Mouse (Mus musculus): ENCODE results near the gene Fbxl19.

Gene Fbxl19

DNA sequence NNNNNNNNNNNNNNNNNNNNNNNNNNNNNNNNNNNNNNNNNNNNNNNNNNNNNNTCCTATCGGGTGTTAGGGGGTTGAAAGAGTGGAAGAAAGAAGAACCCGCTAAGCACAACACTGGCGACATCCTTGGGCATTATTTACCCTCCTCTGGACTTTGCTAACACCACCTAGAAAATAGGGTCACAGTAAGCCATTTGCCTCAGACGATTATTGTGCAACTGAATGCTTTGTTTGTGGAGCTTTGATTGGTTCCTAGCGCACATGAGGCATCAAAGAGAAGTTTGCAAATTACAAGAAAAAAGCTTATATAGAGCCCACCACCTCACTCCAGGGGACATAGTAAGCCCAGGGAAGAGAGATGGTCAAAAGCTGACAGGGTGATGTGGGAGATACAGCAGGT, 64.5 kb downstream of the Fbxl19 start:
- DNase-seq, result no peak

DNA sequence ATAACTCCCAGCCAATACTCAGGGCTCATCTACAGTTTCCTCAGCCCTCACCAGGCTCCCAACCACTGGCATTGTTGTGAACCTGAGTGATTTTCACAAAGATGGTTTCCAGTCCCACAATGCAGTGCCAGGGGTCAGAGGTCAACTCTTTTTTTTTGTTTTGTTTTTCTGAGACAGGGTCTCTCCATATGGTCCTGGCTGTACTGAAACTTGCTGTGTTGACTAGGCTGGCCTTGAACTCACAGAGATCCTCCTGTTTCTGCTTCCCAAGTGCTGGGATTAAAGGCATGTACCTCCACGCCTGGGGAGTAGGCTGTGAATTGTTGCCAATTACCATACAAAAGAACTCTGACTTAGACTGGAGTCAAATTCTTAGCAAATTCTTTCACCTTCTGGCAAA, 65.5 kb downstream of the Fbxl19 start:
- DNase-seq, result no peak

DNA sequence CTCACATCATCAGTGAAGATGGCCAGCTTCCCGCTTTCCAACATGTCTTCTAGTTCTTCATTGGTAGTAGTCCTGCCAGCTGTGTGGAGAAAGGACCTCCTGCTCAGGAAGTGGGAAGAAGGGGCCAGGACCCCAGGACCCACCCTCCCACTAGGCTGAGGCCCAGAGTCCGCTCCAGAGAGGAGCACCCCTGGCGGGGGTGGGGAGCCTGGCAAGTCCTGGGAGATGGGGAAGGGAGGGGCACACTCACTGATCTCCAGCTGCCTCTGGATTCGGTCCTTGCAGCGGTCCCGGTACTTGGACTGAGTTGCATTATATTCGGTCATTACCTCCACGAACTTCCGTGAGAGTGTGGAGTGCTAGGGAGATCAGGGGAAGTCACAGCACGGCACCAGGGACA, 66.3 kb downstream of the Fbxl19 start:
- no peak for DNase-seq

DNA sequence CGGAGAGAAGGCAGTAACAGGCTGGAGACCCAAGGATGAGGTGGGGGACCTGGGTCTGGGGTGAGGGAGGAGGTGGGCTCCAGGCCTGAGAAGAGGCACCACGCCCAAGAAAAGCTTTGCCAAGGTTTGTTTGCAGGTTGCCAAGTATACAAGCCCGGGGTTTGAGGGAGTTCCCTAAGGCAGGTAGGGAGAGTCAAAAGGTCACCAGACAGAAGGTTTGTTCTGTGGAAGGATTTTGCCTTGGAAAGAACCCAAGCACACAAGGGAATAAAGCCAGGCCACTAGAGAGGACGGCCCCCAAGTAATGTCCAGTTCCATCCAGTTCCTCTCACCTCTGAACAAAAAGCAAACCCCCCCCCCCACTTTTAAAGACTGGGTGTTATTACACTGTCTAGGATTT, 66.9 kb downstream of the Fbxl19 start:
- no peak for DNase-seq

DNA sequence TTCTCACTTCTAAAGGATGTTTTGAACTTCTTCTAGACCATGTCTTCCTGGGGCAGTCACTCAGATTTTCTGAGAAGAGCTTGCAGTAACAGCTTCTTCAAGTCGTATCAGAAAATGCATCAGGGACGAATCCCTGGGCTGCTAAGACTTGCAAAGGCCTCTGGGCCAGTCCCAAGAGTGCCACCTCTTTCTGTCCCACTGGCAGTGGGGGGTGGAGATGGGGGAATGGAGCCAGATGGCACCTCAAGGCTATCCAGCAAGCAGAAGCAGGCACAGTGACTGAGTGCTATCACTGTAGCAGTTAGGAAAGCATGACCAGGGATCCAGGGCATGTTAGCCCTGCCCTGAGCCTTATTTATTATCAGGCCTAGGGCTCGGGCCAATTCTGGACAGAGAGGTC, 67.9 kb downstream of the Fbxl19 start:
- DNase-seq, result no peak

DNA sequence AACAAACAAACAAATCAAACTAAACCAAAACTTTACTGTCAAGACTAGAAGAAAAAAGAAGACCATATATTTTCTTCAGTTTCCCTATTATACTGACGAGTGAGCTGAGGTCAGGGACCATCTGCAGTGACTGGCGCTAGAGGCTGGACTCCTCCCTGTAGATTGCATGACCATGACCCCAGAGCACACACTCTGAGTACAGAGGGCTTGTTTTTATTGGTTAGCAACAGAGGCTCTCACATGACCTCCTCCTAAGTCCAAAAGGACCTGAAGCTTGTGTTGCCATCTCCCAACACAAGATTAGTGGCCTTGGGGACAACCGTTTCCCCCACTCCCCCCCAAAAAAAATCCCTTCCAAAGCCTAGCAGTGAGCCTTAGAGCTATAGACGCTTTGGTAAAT, 69.5 kb downstream of the Fbxl19 start:
- DNase-seq, result no peak

DNA sequence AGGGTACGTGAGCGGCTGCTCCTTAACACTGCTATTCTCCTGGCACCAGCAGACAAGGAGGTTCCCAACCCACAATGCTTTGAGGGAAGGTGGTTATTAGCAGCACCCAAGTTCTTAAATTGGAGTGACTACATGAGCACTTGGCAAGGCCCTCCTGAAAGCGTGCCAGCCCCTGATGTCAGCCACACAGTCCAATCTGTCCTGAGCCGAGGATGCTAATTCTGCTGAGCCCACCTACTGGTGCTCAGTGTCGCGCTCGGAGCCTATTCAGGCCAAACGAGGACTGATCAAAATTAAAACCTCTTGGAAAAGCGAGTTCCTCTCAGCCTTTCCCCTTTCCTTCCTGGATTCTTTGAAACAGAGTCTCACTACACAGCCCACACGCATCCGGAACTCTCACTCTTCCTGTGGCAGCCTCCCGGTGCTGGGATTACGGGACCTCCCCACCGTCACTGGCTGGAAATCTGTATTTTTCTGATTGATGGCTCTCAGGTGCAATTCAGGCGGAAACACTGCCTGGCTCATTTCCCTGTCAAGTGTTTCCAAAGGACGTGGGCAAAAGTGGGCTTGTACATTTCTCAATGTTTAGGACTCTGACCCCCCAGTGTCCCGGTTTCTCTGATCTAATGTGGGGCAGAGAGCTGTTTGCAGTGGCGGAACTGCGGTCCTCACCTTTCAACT, 70.0 kb downstream of the Fbxl19 start:
- peak; percentile 83 for DNase-seq

DNA sequence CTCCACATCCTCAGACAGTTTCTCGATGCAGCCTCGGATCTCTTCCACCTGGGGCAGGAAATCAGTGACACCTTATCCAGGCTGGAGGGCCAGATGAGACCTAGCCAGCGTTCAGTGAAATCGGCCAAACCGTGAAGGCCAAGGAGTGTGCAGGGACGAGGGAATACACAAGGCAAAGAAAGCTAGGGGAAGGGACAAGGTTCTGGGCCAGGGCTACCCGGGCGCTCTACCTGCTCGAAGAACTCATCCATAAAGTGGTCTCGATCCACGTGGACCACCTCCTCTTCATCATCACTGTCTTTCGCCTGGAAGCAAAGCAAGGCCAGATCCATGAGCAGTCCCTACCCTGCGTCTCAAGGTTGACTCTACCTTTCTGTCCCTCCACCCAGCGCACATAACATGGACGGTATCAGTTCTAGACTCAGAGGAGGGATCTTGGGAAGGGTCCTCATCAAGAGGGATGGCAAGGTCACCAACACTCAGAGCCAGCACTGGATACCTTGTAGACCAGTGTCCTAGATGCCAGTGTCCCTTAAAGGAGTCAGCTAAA, 70.8 kb downstream of the Fbxl19 start:
- no peak for DNase-seq

DNA sequence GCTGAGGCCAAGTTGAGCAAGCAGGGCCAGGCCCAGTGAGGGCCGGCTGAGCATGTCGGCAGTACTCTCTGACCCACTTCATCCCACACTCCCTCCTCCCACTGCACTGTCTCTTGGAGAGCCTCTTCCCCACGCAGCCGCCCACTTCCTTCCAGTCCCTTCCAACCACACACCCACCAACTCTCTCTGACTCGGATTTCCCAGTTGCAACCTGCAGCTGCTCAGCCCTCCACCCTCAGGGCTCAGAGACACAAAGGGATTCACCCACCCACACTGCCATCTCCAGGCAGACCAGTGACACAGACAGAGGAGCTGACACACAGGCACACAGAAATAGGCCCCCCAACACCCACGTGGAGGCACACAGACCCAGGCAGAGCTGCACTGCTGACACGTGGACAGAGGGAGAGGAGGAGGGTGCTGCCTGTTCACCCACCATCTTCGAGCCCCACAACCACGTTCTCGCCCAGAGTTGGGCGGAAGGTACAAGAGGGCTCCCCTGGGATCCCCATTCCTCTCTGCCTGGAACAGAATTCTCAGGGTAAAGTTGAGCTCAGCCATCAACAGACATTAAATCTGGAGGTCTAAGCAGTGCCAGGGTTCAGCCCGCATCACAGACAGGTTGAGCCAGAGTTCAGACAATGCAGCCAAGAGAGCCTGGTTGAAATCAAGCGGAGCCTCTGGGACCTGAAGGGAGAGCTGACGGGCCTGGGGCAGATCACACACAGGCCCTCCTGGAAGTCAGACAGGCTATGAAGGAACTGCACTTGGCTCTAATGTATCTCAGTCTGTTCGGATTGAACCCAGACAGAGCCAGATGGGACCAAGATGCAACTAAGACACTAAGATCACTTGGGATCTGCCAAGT, 71.8 kb downstream of the Fbxl19 start:
- DNase-seq, result peak; percentile 92

DNA sequence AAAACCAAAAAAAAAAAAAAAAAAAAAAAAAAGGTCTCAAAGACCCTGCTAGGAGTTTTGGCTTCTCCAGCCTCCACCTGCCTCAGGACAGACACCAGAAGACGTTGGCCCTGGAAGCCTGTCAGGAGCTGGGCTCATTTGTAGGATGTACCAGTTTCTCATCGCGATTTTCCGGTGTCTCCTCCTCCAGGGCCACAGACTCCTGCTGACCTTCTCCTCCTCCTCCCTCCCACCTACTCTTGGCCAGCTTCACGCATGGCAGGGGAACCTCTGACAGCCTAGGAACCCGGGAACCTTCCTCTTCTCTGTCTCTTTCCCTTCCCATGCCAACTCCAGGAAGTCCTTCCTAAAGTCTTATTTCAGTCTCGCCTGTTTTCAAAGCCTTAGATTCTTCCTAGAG, 72.7 kb downstream of the Fbxl19 start:
- DNase-seq, result no peak

DNA sequence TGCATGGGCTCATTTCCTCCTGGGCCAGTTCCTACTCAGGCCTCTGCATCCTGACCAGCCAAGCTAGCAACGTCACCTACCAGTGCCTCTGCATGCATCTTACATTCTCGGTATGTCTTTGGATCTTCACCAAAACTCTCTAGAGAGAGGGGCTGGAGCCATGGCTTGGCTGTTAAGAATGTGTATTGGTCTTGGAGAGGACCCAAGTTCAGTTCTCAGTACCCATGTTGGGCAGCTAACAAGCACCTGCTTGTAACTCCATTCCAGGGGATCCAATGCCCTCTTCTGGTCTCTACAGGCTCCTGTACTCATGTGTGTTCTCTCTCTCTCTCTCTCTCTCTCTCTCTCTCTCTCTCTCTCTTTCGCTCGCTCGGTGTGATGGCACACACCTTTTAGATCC, 73.4 kb downstream of the Fbxl19 start:
- no peak for DNase-seq

All from right cerebral cortex, adult 18-20 months (tissue).